Mouse (Mus musculus): Measurements from ENCODE around the gene Rnf43.

The Rnf43 gene

GRCm38 (mm10) chr11:87709513-87710261 is 47.2 kb downstream of the Rnf43 start:
- DNase-seq (ENCODE audit: low read depth, low spot score) = peak; percentile 76

- DNase-seq (ENCODE audit: low read depth, low spot score) = no peak
Measured at GRCm38 (mm10) chr11:87710262-87710615, 47.7 kb downstream of the Rnf43 start.

- no peak for DNase-seq (ENCODE audit: low read depth, low spot score)
Measured at GRCm38 (mm10) chr11:87712188-87712587, 49.7 kb downstream of the Rnf43 start.

GRCm38 (mm10) chr11:87715999-87716398 is 53.5 kb downstream of the Rnf43 start:
- no peak for DNase-seq (ENCODE audit: low read depth, low spot score)

GRCm38 (mm10) chr11:87719526-87719925 is 57.0 kb downstream of the Rnf43 start:
- no peak for DNase-seq (ENCODE audit: low read depth, low spot score)

GRCm38 (mm10) chr11:87720324-87720723 is 57.8 kb downstream of the Rnf43 start:
- DNase-seq (ENCODE audit: low read depth, low spot score) = no peak

- no peak for DNase-seq (ENCODE audit: low read depth, low spot score)
Measured at GRCm38 (mm10) chr11:87720839-87721238, 58.3 kb downstream of the Rnf43 start.

- no peak for DNase-seq (ENCODE audit: low read depth, low spot score)
Measured at GRCm38 (mm10) chr11:87722168-87722567, 59.6 kb downstream of the Rnf43 start.

- no peak for DNase-seq (ENCODE audit: low read depth, low spot score)
Measured at GRCm38 (mm10) chr11:87722891-87723290, 60.4 kb downstream of the Rnf43 start.

GRCm38 (mm10) chr11:87725515-87725914 is 63.0 kb downstream of the Rnf43 start:
- DNase-seq (ENCODE audit: low read depth, low spot score) = no peak

GRCm38 (mm10) chr11:87725964-87726562 is 63.5 kb downstream of the Rnf43 start:
- peak; percentile 50 for DNase-seq (ENCODE audit: low read depth, low spot score)

- DNase-seq (ENCODE audit: low read depth, low spot score) = no peak
Measured at GRCm38 (mm10) chr11:87727021-87727420, 64.5 kb downstream of the Rnf43 start.

GRCm38 (mm10) chr11:87727471-87727870 is 64.9 kb downstream of the Rnf43 start:
- no peak for DNase-seq (ENCODE audit: low read depth, low spot score)

GRCm38 (mm10) chr11:87728850-87729592 is 66.5 kb downstream of the Rnf43 start:
- no peak for DNase-seq (ENCODE audit: low read depth, low spot score)

- DNase-seq (ENCODE audit: low read depth, low spot score) = no peak
Measured at GRCm38 (mm10) chr11:87729593-87730185, 67.2 kb downstream of the Rnf43 start.

GRCm38 (mm10) chr11:87730652-87731310 is 68.3 kb downstream of the Rnf43 start:
- no peak for DNase-seq (ENCODE audit: low read depth, low spot score)

GRCm38 (mm10) chr11:87734346-87734745 is 71.8 kb downstream of the Rnf43 start:
- no peak for DNase-seq (ENCODE audit: low read depth, low spot score)

- no peak for DNase-seq (ENCODE audit: low read depth, low spot score)
Measured at GRCm38 (mm10) chr11:87735691-87736090, 73.2 kb downstream of the Rnf43 start.

GRCm38 (mm10) chr11:87736647-87737134 is 74.2 kb downstream of the Rnf43 start:
- DNase-seq (ENCODE audit: low read depth, low spot score) = peak; percentile 68

- peak; percentile 97 for DNase-seq (ENCODE audit: low read depth, low spot score)
Measured at GRCm38 (mm10) chr11:87737175-87737740, 74.7 kb downstream of the Rnf43 start, which contains the start of gene Supt4a. TSS of gene Supt4a (plus strand) at chr11:87737552.

- DNase-seq (ENCODE audit: low read depth, low spot score) = no peak
Measured at GRCm38 (mm10) chr11:87743691-87744090, 81.2 kb downstream of the Rnf43 start.

All from forelimb bud, embryonic 11.5 days (tissue).